Mouse (Mus musculus): Measurements from ENCODE around the gene Ranbp1.

DNA sequence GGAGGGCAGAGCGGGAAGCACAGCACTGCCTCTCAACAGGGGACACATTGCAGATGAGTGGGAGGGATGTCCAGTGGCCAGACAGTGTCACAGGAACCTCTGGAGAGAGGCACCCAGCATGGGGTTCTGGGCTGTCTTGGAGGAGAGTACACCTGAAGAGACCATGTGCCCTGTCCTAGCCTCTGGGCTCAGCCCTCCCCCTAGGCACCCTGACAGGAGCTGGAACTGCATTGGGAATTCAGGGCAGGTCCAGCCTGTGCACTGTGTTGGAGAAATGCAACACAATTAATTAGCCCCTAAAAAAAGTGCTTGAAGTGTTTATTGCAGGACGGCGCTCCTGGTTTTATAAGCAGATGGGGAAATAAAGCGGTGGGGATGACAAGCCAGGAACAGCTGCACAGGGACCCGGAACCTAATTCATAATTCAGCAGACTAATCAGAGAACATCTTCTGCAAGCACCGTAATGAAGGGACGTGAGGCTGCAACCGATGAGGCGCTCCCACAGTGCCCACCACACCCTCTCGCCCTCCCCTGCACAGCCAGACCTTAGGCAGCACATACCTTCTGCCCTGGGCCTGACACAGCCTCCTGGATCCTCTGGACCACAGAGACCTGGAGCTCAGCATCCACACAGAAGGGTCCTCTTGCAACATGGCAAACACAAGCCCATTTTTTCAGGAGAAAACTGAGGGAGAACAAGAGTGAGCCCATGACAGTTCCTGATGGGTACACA is 50.0 kb downstream of the Ranbp1 start:
- TF ChIP-seq CTCF (IDR thresholded peaks at IDR 0.05; ENCODE audit: borderline replicate concordance, insufficient read depth, low read length) (no peak), POLR2A (IDR thresholded peaks at IDR 0.05; ENCODE audit: low read depth, low read length) (no peak)

Measured in embryonic fibroblast, embryonic 13.5 days (primary cell).